Mouse (Mus musculus): Measurements from ENCODE around the gene Cyp2f2. TPM values are rescaled to one million over a fixed set of nuclear protein-coding genes. Genes with fewer than 3 reads are reported as not detected.
A peak's percentile ranks its signal among the peaks of the same experiment; 100 is the strongest.

The Cyp2f2 gene
- polyA plus RNA-seq (2015; fragmentation: Nextera tagmentation; extraction: Ambion mirVana) = 2.0 and 3.0 TPM in 2 replicates

DNA sequence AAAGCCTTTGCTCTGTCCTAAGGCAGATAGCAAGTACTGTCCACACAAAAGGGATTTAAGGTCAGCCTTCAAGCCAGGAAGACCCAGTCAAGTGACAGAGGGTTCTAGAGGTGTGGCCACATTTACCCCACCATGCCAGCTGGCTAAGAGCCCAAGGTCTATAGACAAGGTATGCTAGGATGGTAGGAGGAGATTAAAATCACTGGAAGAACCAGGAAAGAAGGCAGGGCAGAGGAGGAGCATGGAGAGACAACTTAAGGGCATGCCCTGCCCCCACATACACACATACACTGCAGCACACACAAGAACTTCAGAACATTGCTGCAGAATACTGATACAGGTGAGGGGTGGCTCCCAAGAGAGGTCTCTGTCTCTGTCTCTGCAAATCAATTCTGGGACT lies at the start of gene Cyp2f2:
Cyp2f2 (plus strand) TSS at position 234 of the 400 bp plus-strand sequence.
- Histone ChIP-seq H3K36me3 (ENCODE audit: control insufficient read depth, insufficient read depth) (no peaks in the 10 kb centered on the region), H3K9me3 (replicated peaks; ENCODE audit: control insufficient read depth, low read length) (no peaks in the 10 kb centered on the region), H3K4me3 (ENCODE audit: low read depth, low read length) (no peak within 1 kb of the TSS), H3K4me1 (ENCODE audit: control insufficient read depth, low read depth, low read length) (no peaks in the 10 kb centered on the region), H3K27me3 (ENCODE audit: control insufficient read depth, insufficient read depth, low read depth, low read length) (no peaks in the 10 kb centered on the region), H3K4me2 (ENCODE audit: low read depth, low read length) (no peak within 1 kb of the TSS), H3K9ac (ENCODE audit: low read depth, low read length) (no peak within 1 kb of the TSS), H3K27ac (ENCODE audit: low read length) (no peak within 1 kb of the TSS)
- ATAC-seq (ENCODE audit: low read depth) = no peak

- H3K9me3 ChIP-seq (replicated peaks; ENCODE audit: control insufficient read depth, low read length) = no peaks in the 10 kb centered on the region
- no peak for ATAC-seq (ENCODE audit: low read depth)
- 37% methylated on average over 1 of the region's 1 CpGs for WGBS (ENCODE audit: insufficient replicate concordance)
- H3K4me3 ChIP-seq (ENCODE audit: low read depth, low read length) = no peak overlapping the region
- no peaks in the 10 kb centered on the region for H3K4me1 ChIP-seq (ENCODE audit: control insufficient read depth, low read depth, low read length)
- no peak overlapping the region for H3K9ac ChIP-seq (ENCODE audit: low read depth, low read length)
- H3K27me3 ChIP-seq (ENCODE audit: control insufficient read depth, insufficient read depth, low read depth, low read length) = no peaks in the 10 kb centered on the region
- H3K27ac ChIP-seq (ENCODE audit: low read length) = no peak overlapping the region
- H3K36me3 ChIP-seq (ENCODE audit: control insufficient read depth, insufficient read depth) = no peaks in the 10 kb centered on the region
- no peak overlapping the region for H3K4me2 ChIP-seq (ENCODE audit: low read depth, low read length)
Measured at GRCm38 (mm10) chr7:27078641-27079040, 41.1 kb upstream of the Cyp2f2 start.

DNA sequence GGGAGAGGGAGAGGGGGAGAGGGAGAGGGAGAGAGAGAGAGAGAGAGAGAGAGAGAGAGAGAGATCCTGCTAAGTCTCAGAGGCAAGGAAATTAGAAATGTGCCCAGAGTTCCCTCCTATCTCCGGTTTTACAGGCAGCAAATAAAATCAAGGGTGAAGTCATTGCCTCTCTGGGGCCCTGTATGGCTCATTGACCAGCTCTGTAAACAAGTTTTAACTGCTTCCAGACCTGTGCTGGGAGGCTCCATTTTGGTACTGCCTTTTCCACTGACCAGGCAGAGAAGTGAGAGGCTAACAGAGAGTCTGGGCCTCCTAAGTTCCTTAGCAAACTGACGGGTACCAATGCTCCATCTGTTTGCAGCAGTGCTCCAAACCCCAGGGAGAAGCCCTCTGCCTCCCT lies 38.1 kb upstream of the Cyp2f2 start:
- Histone ChIP-seq H3K27me3 (ENCODE audit: control insufficient read depth, insufficient read depth, low read depth, low read length) (no peaks in the 10 kb centered on the region), H3K4me1 (ENCODE audit: control insufficient read depth, low read depth, low read length) (no peaks in the 10 kb centered on the region), H3K27ac (ENCODE audit: low read length) (no peak overlapping the region), H3K4me2 (ENCODE audit: low read depth, low read length) (no peak overlapping the region), H3K36me3 (ENCODE audit: control insufficient read depth, insufficient read depth) (no peaks in the 10 kb centered on the region), H3K4me3 (ENCODE audit: low read depth, low read length) (no peak overlapping the region), H3K9ac (ENCODE audit: low read depth, low read length) (no peak overlapping the region), H3K9me3 (replicated peaks; ENCODE audit: control insufficient read depth, low read length) (no peaks in the 10 kb centered on the region)
- 46% methylated on average over 2 of the region's 2 CpGs for WGBS (ENCODE audit: insufficient replicate concordance)
- no peak for ATAC-seq (ENCODE audit: low read depth)

GRCm38 (mm10) chr7:27091039-27091438 lies 28.7 kb upstream of the Cyp2f2 start:
- no peak for ATAC-seq (ENCODE audit: low read depth)
- no peaks in the 10 kb centered on the region for H3K4me1 ChIP-seq (ENCODE audit: control insufficient read depth, low read depth, low read length)
- WGBS (ENCODE audit: insufficient replicate concordance) = 61% methylated on average over 4 of the region's 4 CpGs

DNA sequence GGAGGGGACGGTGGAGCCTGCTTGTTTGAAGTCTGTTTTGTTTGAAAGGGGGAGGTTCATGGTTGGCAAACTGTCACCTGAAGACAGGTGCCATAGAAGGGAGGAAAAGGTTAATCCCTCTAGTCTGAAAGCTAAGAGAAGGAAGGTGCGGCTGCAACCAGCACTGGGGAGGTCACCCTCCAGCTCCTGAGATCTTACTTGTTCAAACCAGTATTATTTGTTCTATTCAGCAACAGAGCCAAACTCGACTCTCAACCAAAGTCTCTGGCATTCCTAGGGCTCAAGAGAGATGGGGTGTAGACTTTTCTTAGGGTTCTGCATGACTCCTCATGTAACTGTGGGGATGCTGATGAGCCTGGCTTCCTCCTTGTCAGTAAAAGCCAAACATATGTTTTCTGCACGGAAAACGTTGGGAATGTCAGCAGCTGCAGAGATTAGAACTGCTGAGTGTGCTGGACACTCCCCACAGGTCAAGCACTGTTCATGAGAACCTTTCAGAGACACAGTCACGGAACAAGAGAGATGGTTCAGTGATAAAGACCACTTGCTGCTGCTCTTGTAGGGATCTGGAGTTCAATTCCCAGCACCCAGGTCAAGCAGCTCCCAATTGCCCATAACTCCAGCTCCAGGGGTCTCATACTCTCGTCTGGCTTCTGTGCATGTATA lies 27.5 kb upstream of the Cyp2f2 start:
- H3K4me2 ChIP-seq (ENCODE audit: low read depth, low read length) = no peak overlapping the region
- H3K4me3 ChIP-seq (ENCODE audit: low read depth, low read length) = no peak overlapping the region
- ATAC-seq (ENCODE audit: low read depth) = no peak
- no peaks in the 10 kb centered on the region for H3K27me3 ChIP-seq (ENCODE audit: control insufficient read depth, insufficient read depth, low read depth, low read length)
- WGBS (ENCODE audit: insufficient replicate concordance) = 38% methylated on average over 7 of the region's 7 CpGs
- no peak overlapping the region for H3K27ac ChIP-seq (ENCODE audit: low read length)
- H3K4me1 ChIP-seq (ENCODE audit: control insufficient read depth, low read depth, low read length) = no peaks in the 10 kb centered on the region
- H3K9me3 ChIP-seq (replicated peaks; ENCODE audit: control insufficient read depth, low read length) = no peaks in the 10 kb centered on the region
- no peaks in the 10 kb centered on the region for H3K36me3 ChIP-seq (ENCODE audit: control insufficient read depth, insufficient read depth)
- no peak overlapping the region for H3K9ac ChIP-seq (ENCODE audit: low read depth, low read length)

More at GRCm38 (mm10) chr7:27091039-27091438, 28.7 kb upstream of the Cyp2f2 start:
- Histone ChIP-seq H3K36me3 (ENCODE audit: control insufficient read depth, insufficient read depth) (no peaks in the 10 kb centered on the region), H3K27ac (ENCODE audit: low read length) (no peak overlapping the region), H3K4me3 (ENCODE audit: low read depth, low read length) (no peak overlapping the region), H3K27me3 (ENCODE audit: control insufficient read depth, insufficient read depth, low read depth, low read length) (no peaks in the 10 kb centered on the region), H3K9me3 (replicated peaks; ENCODE audit: control insufficient read depth, low read length) (no peaks in the 10 kb centered on the region), H3K4me2 (ENCODE audit: low read depth, low read length) (no peak overlapping the region), H3K9ac (ENCODE audit: low read depth, low read length) (no peak overlapping the region)

DNA sequence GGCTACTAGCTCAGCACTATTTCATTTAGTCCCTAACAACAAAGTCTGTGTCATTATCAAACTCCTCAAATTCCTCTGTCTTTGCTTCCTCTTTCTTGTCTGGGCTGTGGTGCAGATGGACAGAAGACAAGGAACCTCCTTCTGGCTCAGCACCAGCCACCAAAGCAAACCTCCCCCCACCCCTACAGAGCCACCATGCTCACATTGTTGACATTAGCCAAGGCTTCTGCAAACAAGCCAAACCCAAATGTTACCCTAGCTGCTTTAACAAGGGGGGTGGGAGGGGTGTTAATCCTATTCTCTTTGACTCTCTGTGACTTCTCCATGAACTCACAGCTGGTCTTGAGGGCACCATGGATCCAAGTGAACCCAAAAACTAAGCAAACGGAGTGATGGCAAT lies 26.8 kb upstream of the Cyp2f2 start:
- no peaks in the 10 kb centered on the region for H3K27me3 ChIP-seq (ENCODE audit: control insufficient read depth, insufficient read depth, low read depth, low read length)
- no peak overlapping the region for H3K9ac ChIP-seq (ENCODE audit: low read depth, low read length)
- H3K4me1 ChIP-seq (ENCODE audit: control insufficient read depth, low read depth, low read length) = no peaks in the 10 kb centered on the region
- H3K36me3 ChIP-seq (ENCODE audit: control insufficient read depth, insufficient read depth) = no peaks in the 10 kb centered on the region
- no peak overlapping the region for H3K4me2 ChIP-seq (ENCODE audit: low read depth, low read length)
- peak; percentile 64; the same call in 1 of the 2 replicates for ATAC-seq (ENCODE audit: low read depth)
- WGBS (ENCODE audit: insufficient replicate concordance) = 21% methylated on average over 1 of the region's 1 CpGs
- H3K27ac ChIP-seq (ENCODE audit: low read length) = no peak overlapping the region
- H3K9me3 ChIP-seq (replicated peaks; ENCODE audit: control insufficient read depth, low read length) = no peaks in the 10 kb centered on the region
- no peak overlapping the region for H3K4me3 ChIP-seq (ENCODE audit: low read depth, low read length)

DNA sequence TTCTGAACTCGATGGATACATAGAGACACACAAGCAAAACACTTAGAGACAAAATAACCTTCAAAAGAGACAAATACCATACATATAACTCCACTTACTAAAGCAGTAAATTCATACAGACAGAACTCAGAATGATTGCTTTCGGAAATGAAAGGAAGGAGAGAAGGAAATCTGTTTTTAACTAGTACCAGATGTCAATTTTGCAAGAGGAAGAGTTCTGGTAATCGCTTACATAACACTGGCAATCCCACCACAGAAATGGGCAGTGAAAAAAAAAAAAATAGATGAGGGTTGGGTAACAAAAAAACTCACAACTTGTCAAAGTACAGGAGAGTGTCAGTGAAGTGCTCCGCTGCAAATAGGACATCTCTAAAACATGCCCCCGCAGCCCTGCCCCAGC lies 14.8 kb upstream of the Cyp2f2 start:
- Histone ChIP-seq H3K4me1 (ENCODE audit: control insufficient read depth, low read depth, low read length) (no peaks in the 10 kb centered on the region), H3K4me2 (ENCODE audit: low read depth, low read length) (no peak overlapping the region), H3K36me3 (ENCODE audit: control insufficient read depth, insufficient read depth) (no peaks in the 10 kb centered on the region), H3K4me3 (ENCODE audit: low read depth, low read length) (no peak overlapping the region), H3K27ac (ENCODE audit: low read length) (no peak overlapping the region), H3K9me3 (replicated peaks; ENCODE audit: control insufficient read depth, low read length) (no peaks in the 10 kb centered on the region), H3K9ac (ENCODE audit: low read depth, low read length) (no peak overlapping the region), H3K27me3 (ENCODE audit: control insufficient read depth, insufficient read depth, low read depth, low read length) (no peaks in the 10 kb centered on the region)
- ATAC-seq (ENCODE audit: low read depth) = no peak
- WGBS (ENCODE audit: insufficient replicate concordance) = 54% methylated on average over 5 of the region's 5 CpGs

GRCm38 (mm10) chr7:27110327-27110726 lies 9.4 kb upstream of the Cyp2f2 start:
- no peak overlapping the region for H3K9ac ChIP-seq (ENCODE audit: low read depth, low read length)
- H3K36me3 ChIP-seq (ENCODE audit: control insufficient read depth, insufficient read depth) = no peaks in the 10 kb centered on the region
- no peaks in the 10 kb centered on the region for H3K4me1 ChIP-seq (ENCODE audit: control insufficient read depth, low read depth, low read length)
- no peak for ATAC-seq (ENCODE audit: low read depth)
- H3K27ac ChIP-seq (ENCODE audit: low read length) = no peak overlapping the region
- H3K9me3 ChIP-seq (replicated peaks; ENCODE audit: control insufficient read depth, low read length) = no peaks in the 10 kb centered on the region
- no peak overlapping the region for H3K4me3 ChIP-seq (ENCODE audit: low read depth, low read length)
- no peak overlapping the region for H3K4me2 ChIP-seq (ENCODE audit: low read depth, low read length)
- H3K27me3 ChIP-seq (ENCODE audit: control insufficient read depth, insufficient read depth, low read depth, low read length) = no peaks in the 10 kb centered on the region

GRCm38 (mm10) chr7:27111038-27111437 lies 8.7 kb upstream of the Cyp2f2 start:
- H3K27ac ChIP-seq (ENCODE audit: low read length) = no peak overlapping the region
- H3K4me2 ChIP-seq (ENCODE audit: low read depth, low read length) = no peak overlapping the region
- no peaks in the 10 kb centered on the region for H3K9me3 ChIP-seq (replicated peaks; ENCODE audit: control insufficient read depth, low read length)
- H3K36me3 ChIP-seq (ENCODE audit: control insufficient read depth, insufficient read depth) = no peaks in the 10 kb centered on the region
- no peak overlapping the region for H3K4me3 ChIP-seq (ENCODE audit: low read depth, low read length)
- no peak overlapping the region for H3K9ac ChIP-seq (ENCODE audit: low read depth, low read length)
- 77% methylated on average over 1 of the region's 1 CpGs for WGBS (ENCODE audit: insufficient replicate concordance)
- no peak for ATAC-seq (ENCODE audit: low read depth)
- no peaks in the 10 kb centered on the region for H3K27me3 ChIP-seq (ENCODE audit: control insufficient read depth, insufficient read depth, low read depth, low read length)
- H3K4me1 ChIP-seq (ENCODE audit: control insufficient read depth, low read depth, low read length) = no peaks in the 10 kb centered on the region

Measured in liver, embryonic 16.5 days (tissue).